Mouse (Mus musculus) kidney, adult 2 months (tissue): ENCODE data around the gene Igf2bp3. TPM values are rescaled to one million over a fixed set of nuclear protein-coding genes. Genes with fewer than 3 reads are reported as not detected.

ENCODE experiments used
- DNase-seq: peaks from one replicate; pipeline ENCODE4 v3.0.0; 2021
- H3K27ac ChIP-seq: fragments of 200-500 bp; 2 replicates; pipeline ENCODE4 v1.5.1; 2012; ENCODE audit warnings: low read depth, low read length, control low read depth, inconsistent platforms; ENCODE audit not compliant: insufficient read depth
- H3K27me3 ChIP-seq: fragments of 200-500 bp; replicated peaks from 2 replicates; pipeline ENCODE4 v1.6.1; 2012; ENCODE audit warnings: mild to moderate bottlenecking, moderate library complexity, low read length, inconsistent platforms; ENCODE audit not compliant: control insufficient read depth, insufficient read depth
- H3K36me3 ChIP-seq: fragments of 200-500 bp; 2 replicates; pipeline ENCODE4 v1.6.1; 2012; ENCODE audit warnings: mild to moderate bottlenecking, moderate library complexity, low read length, inconsistent platforms; ENCODE audit not compliant: control insufficient read depth, insufficient read depth
- H3K4me1 ChIP-seq: fragments of 200-500 bp; 2 replicates; pipeline ENCODE4 v1.6.1; 2011; ENCODE audit warnings: low read length; ENCODE audit not compliant: control insufficient read depth, insufficient read depth
- H3K4me3 ChIP-seq: fragments of 200-500 bp; 2 replicates; pipeline ENCODE4 v1.5.1; 2011; ENCODE audit warnings: mild to moderate bottlenecking, low read depth, low read length, control low read depth; ENCODE audit not compliant: insufficient read depth
- CTCF ChIP-seq: fragments of 200-500 bp; conservative IDR thresholded peaks from 2 replicates; pipeline ENCODE4 v1.5.1; 2011; ENCODE audit warnings: low read depth, mild to moderate bottlenecking, control low read depth, low read length, moderate library complexity, mixed read lengths; ENCODE audit not compliant: insufficient read depth, insufficient read length
- POLR2A ChIP-seq: fragments of 200-500 bp; IDR thresholded peaks from one replicate; pipeline ENCODE4 v1.6.1; 2011; ENCODE audit warnings: low read depth, low read length, control low read depth
- WGBS: fragments of 180-500 bp; shearing (Covaris S2); methylation state at CpG from one replicate; pipeline ENCODE4 v1.1.7; 2018; 5-methylcytosine and 5-hydroxymethylcytosine counted together
- polyA plus RNA-seq: library from polyadenylated mRNA; depleted of rRNA; stranded (reverse); fragments of >200 nt; gene quantifications from 2 replicates; pipeline ENCODE4 v1.2.3, GENCODE M21; 2012

Igf2bp3 gene
- polyA plus RNA-seq, 1 experiment = 0.03 TPM

GRCm38 (mm10) chr6:49252207-49252606, 37.5 kb upstream of the Igf2bp3 start:
- TF ChIP-seq CTCF = no peak
- no peak for TF ChIP-seq POLR2A
- Histone ChIP-seq H3K4me1 (no peaks in the 10 kb centered on the region), H3K27me3 (no peaks in the 10 kb centered on the region), H3K36me3 (peaks cover 3% of the 10 kb centered on the region), H3K4me3 (no peak overlapping the region), H3K27ac (no peak overlapping the region)
- 80% methylated on average over 8 of the region's 8 CpGs for WGBS
- DNase-seq = no peak

- Histone ChIP-seq H3K27me3 (no peaks in the 10 kb centered on the region), H3K27ac (no peak overlapping the region), H3K36me3 (peaks cover 6% of the 10 kb centered on the region), H3K4me1 (no peaks in the 10 kb centered on the region), H3K4me3 (no peak overlapping the region)
- TF ChIP-seq CTCF (no peak), POLR2A (no peak)
- DNase-seq = no peak
- WGBS = 95% methylated on average over 2 of the region's 2 CpGs
These were observed 36.4 kb upstream of the Igf2bp3 start for GRCm38 (mm10) chr6:49251199-49251598.

GRCm38 (mm10) chr6:49247246-49247645, 32.5 kb upstream of the Igf2bp3 start:
- Histone ChIP-seq H3K4me1 (no peaks in the 10 kb centered on the region), H3K27me3 (no peaks in the 10 kb centered on the region), H3K27ac (no peak overlapping the region), H3K36me3 (peaks cover 16% of the 10 kb centered on the region), H3K4me3 (no peak overlapping the region)
- TF ChIP-seq POLR2A (no peak), CTCF (peak; percentile 39)
- 50% methylated on average over 2 of the region's 2 CpGs for WGBS
- peak; percentile 28 for DNase-seq

- Histone ChIP-seq H3K27ac (no peak overlapping the region), H3K36me3 (peaks cover 13% of the 10 kb centered on the region)
- 92% methylated on average over 1 of the region's 1 CpGs for WGBS
These were observed 27.6 kb upstream of the Igf2bp3 start for GRCm38 (mm10) chr6:49242331-49242730.

GRCm38 (mm10) chr6:49241562-49241961, 26.8 kb upstream of the Igf2bp3 start:
- Histone ChIP-seq H3K4me3 (no peak overlapping the region), H3K36me3 (peaks cover 12% of the 10 kb centered on the region), H3K27ac (no peak overlapping the region), H3K27me3 (no peaks in the 10 kb centered on the region), H3K4me1 (no peaks in the 10 kb centered on the region)
- 100% methylated on average over 1 of the region's 1 CpGs for WGBS
- no peak for DNase-seq
- no peak for TF ChIP-seq CTCF
- TF ChIP-seq POLR2A = no peak

More at GRCm38 (mm10) chr6:49242331-49242730, 27.6 kb upstream of the Igf2bp3 start:
- no peak for DNase-seq
- no peak for TF ChIP-seq CTCF
- no peak for TF ChIP-seq POLR2A
- no peaks in the 10 kb centered on the region for H3K27me3 ChIP-seq
- H3K4me1 ChIP-seq = no peaks in the 10 kb centered on the region
- H3K4me3 ChIP-seq = no peak overlapping the region

GRCm38 (mm10) chr6:49236331-49236730, 21.6 kb upstream of the Igf2bp3 start:
- Histone ChIP-seq H3K4me1 (no peaks in the 10 kb centered on the region), H3K27ac (no peak overlapping the region), H3K27me3 (no peaks in the 10 kb centered on the region), H3K36me3 (no peaks in the 10 kb centered on the region), H3K4me3 (no peak overlapping the region)
- TF ChIP-seq CTCF = no peak
- TF ChIP-seq POLR2A = no peak
- peak; percentile 100 for DNase-seq
- WGBS = 66% methylated on average over 9 of the region's 9 CpGs

- 65% methylated on average over 4 of the region's 4 CpGs for WGBS
- H3K27ac ChIP-seq = no peak overlapping the region
- 0 out of 2 replicates have a peak, but pooled peaks cover under 1% of the 10 kb centered on the region for H3K27me3 ChIP-seq
- no peak for DNase-seq
- H3K4me1 ChIP-seq = no peaks in the 10 kb centered on the region
- H3K36me3 ChIP-seq = no peaks in the 10 kb centered on the region
- peak; percentile 53 for TF ChIP-seq CTCF
- no peak for TF ChIP-seq POLR2A
- no peak overlapping the region for H3K4me3 ChIP-seq
These were observed 18.6 kb upstream of the Igf2bp3 start for GRCm38 (mm10) chr6:49233356-49233755.
